Mouse (Mus musculus) heart, postnatal 0 days (tissue): ENCODE data around the gene BC049352. TPM values are rescaled to one million over a fixed set of nuclear protein-coding genes. Genes with fewer than 3 reads are reported as not detected.

Experiments
- ATAC-seq: fragments of 200-750 bp; cut with Nextera tagmentation; 2 replicates; pipeline ENCODE4 v1.8.0; 2017; ENCODE audit warnings: low read depth, moderate number of reproducible peaks, moderate library complexity; ENCODE audit not compliant: insufficient read depth
- DNase-seq: peaks from one replicate; pipeline ENCODE4 v3.0.0-alpha.2; 2016; ENCODE audit warnings: low spot score
- H3K27ac ChIP-seq: fragments of 300-500 bp; sonication (generic); 2 replicates; pipeline ENCODE4 v1.5.1; 2014; ENCODE audit warnings: low read depth, mild to moderate bottlenecking
- H3K27me3 ChIP-seq: fragments of 300-500 bp; sonication (generic); 2 replicates; pipeline ENCODE4 v1.6.1; 2014; ENCODE audit warnings: low read length, mixed read lengths; ENCODE audit not compliant: control insufficient read depth, insufficient read depth
- H3K36me3 ChIP-seq: fragments of 300-500 bp; sonication (generic); replicated peaks from 2 replicates; pipeline ENCODE4 v1.6.1; 2014; ENCODE audit warnings: low read length, mixed read lengths; ENCODE audit not compliant: control insufficient read depth, insufficient read depth
- H3K4me1 ChIP-seq: fragments of 300-500 bp; sonication (generic); 2 replicates; pipeline ENCODE4 v1.6.1; 2014; ENCODE audit warnings: antibody characterized with exemption; ENCODE audit not compliant: control insufficient read depth, insufficient read depth
- H3K4me2 ChIP-seq: fragments of 300-500 bp; sonication (generic); 2 replicates; pipeline ENCODE4 v1.6.1; 2014; ENCODE audit warnings: low read depth, mild to moderate bottlenecking, low read length, moderate library complexity
- H3K4me3 ChIP-seq: fragments of 300-500 bp; sonication (generic); 2 replicates; pipeline ENCODE4 v1.5.1; 2014; ENCODE audit warnings: low read depth, low read length
- H3K9ac ChIP-seq: fragments of 300-500 bp; sonication (generic); replicated peaks from 2 replicates; pipeline ENCODE4 v1.6.1; 2014; ENCODE audit warnings: low read depth, low read length, mixed read lengths
- H3K9me3 ChIP-seq: fragments of 300-500 bp; sonication (generic); replicated peaks from 2 replicates; pipeline ENCODE4 v1.6.1; 2016; ENCODE audit warnings: low read length; ENCODE audit not compliant: control insufficient read depth
- CTCF ChIP-seq: IDR thresholded peaks from 2 replicates; pipeline ENCODE4 v1.5.1; 2016; ENCODE audit warnings: antibody characterized with exemption, control low read depth, low read depth
- EP300 ChIP-seq: IDR thresholded peaks from 2 replicates; pipeline ENCODE4 v1.6.1; 2016; ENCODE audit warnings: antibody characterized with exemption, low read depth
- WGBS: fragments of 180-500 bp; shearing (Covaris S2); extraction: QIAGEN DNeasy Blood & Tissue Kit; methylation state at CpG from one replicate; pipeline ENCODE4 v1.1.7; 2014; 5-methylcytosine and 5-hydroxymethylcytosine counted together
- polyA plus RNA-seq: library from polyadenylated mRNA; unstranded; fragments of >200 nt; fragmentation: Nextera tagmentation; extraction: Ambion mirVana; gene quantifications from 2 replicates; pipeline ENCODE4 v1.2.1, GENCODE M21; 2015
- total RNA-seq: library from RNA; depleted of rRNA; stranded (reverse); fragments of >200 nt; gene quantifications from 2 replicates; pipeline ENCODE4 v1.2.3, GENCODE M21; 2014; ENCODE audit warnings: low replicate concordance; rRNA removed

BC049352 gene
- total RNA-seq (not detected in 2 replicates), polyA plus RNA-seq (not detected in 2 replicates)

DNA sequence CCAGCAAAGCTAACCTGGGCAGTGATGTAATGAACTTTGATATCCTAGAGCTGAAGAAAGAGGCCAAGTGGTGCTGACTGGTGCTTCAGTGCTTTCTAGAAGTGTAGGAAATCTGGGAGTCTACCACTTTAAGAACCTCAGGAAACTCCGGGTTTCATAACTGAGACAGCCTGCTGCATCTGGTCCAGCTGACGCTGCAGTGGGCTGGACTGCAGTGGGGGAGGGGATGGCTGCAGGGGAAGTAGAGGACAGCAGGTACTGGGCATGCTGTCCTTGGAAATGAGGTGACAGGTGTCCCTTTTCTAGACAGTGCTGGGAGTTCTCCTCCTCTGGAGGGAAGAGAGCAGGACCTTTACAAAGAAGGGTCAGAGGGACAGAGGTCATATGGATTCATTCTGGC lies at the start of gene BC049352:
TSS of gene BC049352 (plus strand) at position 238 of the 400 bp plus-strand sequence.
- 11% methylated on average over 2 of the region's 2 CpGs for whole genome bisulfite sequencing
- Histone ChIP-seq H3K27ac (no peak within 1 kb of the TSS), H3K27me3 (no peaks in the 10 kb centered on the region), H3K36me3 (no peaks in the 10 kb centered on the region), H3K9me3 (no peaks in the 10 kb centered on the region), H3K9ac (no peak within 1 kb of the TSS), H3K4me1 (no peaks in the 10 kb centered on the region), H3K4me3 (no peak within 1 kb of the TSS), H3K4me2 (no peak within 1 kb of the TSS)
- no peak for ATAC-seq
- DNase-seq: no peak
- TF ChIP-seq CTCF: no peak
- TF ChIP-seq EP300: no peak

GRCm38 (mm10) chr9:45133484-45134310 lies 48.1 kb upstream of the BC049352 start:
- TF ChIP-seq EP300: no peak
- peak; percentile 62 for TF ChIP-seq CTCF
- Histone ChIP-seq H3K27me3 (peaks cover 64% of the 10 kb centered on the region), H3K4me3 (no peak overlapping the region), H3K4me1 (peaks cover 16% of the 10 kb centered on the region; the same call in 1 of the 2 replicates), H3K4me2 (no peak overlapping the region), H3K27ac (no peak overlapping the region), H3K36me3 (no peaks in the 10 kb centered on the region), H3K9ac (no peak overlapping the region), H3K9me3 (no peaks in the 10 kb centered on the region)
- ATAC-seq (peak; percentile 31; the same call in 1 of the 2 replicates), DNase-seq (peak; percentile 55)
- 24% methylated on average over 5 of the region's 5 CpGs for WGBS

DNA sequence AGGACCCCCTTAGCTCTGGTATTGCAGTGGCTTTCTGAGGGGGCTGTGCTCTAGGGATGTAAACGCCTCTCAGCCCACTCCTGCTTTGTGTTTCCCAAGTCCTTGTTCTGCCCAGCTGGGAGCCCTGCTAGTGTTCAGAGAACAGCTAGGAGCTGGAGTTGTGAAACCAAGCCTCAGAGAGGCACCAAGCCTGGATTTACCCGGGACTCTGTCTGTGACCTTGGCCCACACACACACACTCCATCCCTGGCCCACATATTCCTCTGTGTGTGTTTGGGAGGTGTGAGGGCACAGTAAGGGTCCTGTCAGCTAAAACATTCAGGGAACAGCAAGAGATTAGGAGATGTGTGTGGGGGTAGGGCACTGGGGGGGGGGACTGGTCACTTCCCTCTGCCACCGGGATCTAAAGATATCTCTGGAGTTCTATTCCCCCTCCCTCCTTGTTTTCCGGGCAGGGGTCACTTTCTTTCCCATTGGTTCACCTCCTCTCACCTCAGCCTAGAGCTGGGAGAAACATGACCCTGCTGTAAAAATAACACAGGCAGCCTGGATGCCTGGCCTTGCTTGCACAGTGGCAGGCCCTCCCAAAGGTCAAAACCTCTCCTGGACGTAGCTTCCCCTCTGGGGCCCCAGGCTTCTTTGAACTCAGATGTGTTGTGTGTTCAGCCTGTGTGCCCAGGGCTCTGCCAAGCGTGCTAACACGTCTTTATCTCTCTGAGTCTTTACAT lies 45.2 kb upstream of the BC049352 start:
- DNase-seq: no peak

GRCm38 (mm10) chr9:45138191-45139032 lies 43.4 kb upstream of the BC049352 start, which contains the start of gene Scn4b:
Scn4b (plus strand) TSS chr9:45138395.
- Histone ChIP-seq H3K27me3 (peaks cover 95% of the 10 kb centered on the region), H3K9me3 (no peaks in the 10 kb centered on the region), H3K9ac (0 out of 2 replicates have a peak within 1 kb of the TSS, but pooled peaks have one; percentile 10), H3K4me1 (peaks cover 18% of the 10 kb centered on the region; the same call in 1 of the 2 replicates), H3K4me2 (peak within 1 kb of the TSS; percentile 72), H3K4me3 (peak within 1 kb of the TSS; percentile 51), H3K27ac (no peak within 1 kb of the TSS), H3K36me3 (no peaks in the 10 kb centered on the region)
- ATAC-seq (peak; percentile 42; the same call in 1 of the 2 replicates), DNase-seq (no peak)
- WGBS: under 1% methylated on average over 74 of the region's 76 CpGs
- no peak for TF ChIP-seq EP300
- TF ChIP-seq CTCF: no peak

More for the DNA sequence above, 45.2 kb upstream of the BC049352 start:
- Histone ChIP-seq H3K9ac (no peak overlapping the region), H3K27ac (no peak overlapping the region), H3K36me3 (no peaks in the 10 kb centered on the region), H3K4me3 (no peak overlapping the region), H3K27me3 (peaks cover 81% of the 10 kb centered on the region), H3K9me3 (no peaks in the 10 kb centered on the region), H3K4me2 (no peak overlapping the region), H3K4me1 (peaks cover 18% of the 10 kb centered on the region; the same call in 1 of the 2 replicates)
- TF ChIP-seq CTCF (no peak), EP300 (no peak)
- 0 out of 2 replicates have a peak, but pooled peaks have one; percentile 25 for ATAC-seq
- WGBS: 19% methylated on average over 7 of the region's 7 CpGs
